Mouse (Mus musculus) lung, embryonic 16.5 days (tissue): ENCODE data around the gene Sclt1. TPM values are rescaled to one million over a fixed set of nuclear protein-coding genes. Genes with fewer than 3 reads are reported as not detected.
A peak's percentile ranks its signal among the peaks of the same experiment; 100 is the strongest.

Experiments used
- ATAC-seq: fragments of 200-750 bp; cut with Nextera tagmentation; 2 replicates; pipeline ENCODE4 v1.8.0; 2017; ENCODE audit warnings: low read depth, mild to moderate bottlenecking, moderate library complexity
- H3K27ac ChIP-seq: fragments of 300-500 bp; sonication (generic); 2 replicates; pipeline ENCODE4 v1.5.1; 2014; ENCODE audit warnings: mild to moderate bottlenecking, control low read depth, low read length
- H3K27me3 ChIP-seq: fragments of 300-500 bp; sonication (generic); 2 replicates; pipeline ENCODE4 v1.6.1; 2014; ENCODE audit warnings: low read depth, low read length, mixed read lengths; ENCODE audit not compliant: control insufficient read depth, insufficient read depth
- H3K36me3 ChIP-seq: fragments of 300-500 bp; sonication (generic); 2 replicates; pipeline ENCODE4 v1.6.1; 2014; ENCODE audit warnings: low read length; ENCODE audit not compliant: control insufficient read depth, insufficient read depth
- H3K4me1 ChIP-seq: fragments of 300-500 bp; sonication (generic); replicated peaks from 2 replicates; pipeline ENCODE4 v1.6.1; 2014; ENCODE audit warnings: low read length, mixed read lengths; ENCODE audit not compliant: control insufficient read depth, insufficient read depth
- H3K4me2 ChIP-seq: fragments of 300-500 bp; sonication (generic); 2 replicates; pipeline ENCODE4 v1.6.1; 2014; ENCODE audit warnings: low read depth, low read length, control low read depth
- H3K4me3 ChIP-seq: fragments of 300-500 bp; sonication (generic); 2 replicates; pipeline ENCODE4 v1.5.1; 2014; ENCODE audit warnings: mild to moderate bottlenecking, low read length, control low read depth
- H3K9ac ChIP-seq: fragments of 300-500 bp; sonication (generic); 2 replicates; pipeline ENCODE4 v1.6.1; 2014; ENCODE audit warnings: low read length, control low read depth
- H3K9me3 ChIP-seq: fragments of 300-500 bp; sonication (generic); 2 replicates; pipeline ENCODE4 v1.6.1; 2016; ENCODE audit warnings: low read length; ENCODE audit not compliant: control insufficient read depth
- WGBS: fragments of 180-500 bp; shearing (Covaris S2); extraction: QIAGEN DNeasy Blood & Tissue Kit; methylation state at CpG from one replicate; pipeline ENCODE4 v1.1.7; 2014; 5-methylcytosine and 5-hydroxymethylcytosine counted together
- polyA plus RNA-seq: library from polyadenylated mRNA; unstranded; fragments of >200 nt; fragmentation: Nextera tagmentation; extraction: Ambion mirVana; gene quantifications from 2 replicates; pipeline ENCODE4 v1.2.1, GENCODE M21; 2015

The Sclt1 gene
- polyA plus RNA-seq, 1 experiment from 2014 or later, result 15.5 TPM

- peaks cover 9% of the 10 kb centered on the region; the same call in 1 of the 2 replicates for H3K36me3 ChIP-seq
- WGBS, result 83% methylated on average over 9 of the region's 9 CpGs
These were observed 140.9 kb downstream of the Sclt1 start for GRCm38 (mm10) chr3:41601226-41602020.

DNA sequence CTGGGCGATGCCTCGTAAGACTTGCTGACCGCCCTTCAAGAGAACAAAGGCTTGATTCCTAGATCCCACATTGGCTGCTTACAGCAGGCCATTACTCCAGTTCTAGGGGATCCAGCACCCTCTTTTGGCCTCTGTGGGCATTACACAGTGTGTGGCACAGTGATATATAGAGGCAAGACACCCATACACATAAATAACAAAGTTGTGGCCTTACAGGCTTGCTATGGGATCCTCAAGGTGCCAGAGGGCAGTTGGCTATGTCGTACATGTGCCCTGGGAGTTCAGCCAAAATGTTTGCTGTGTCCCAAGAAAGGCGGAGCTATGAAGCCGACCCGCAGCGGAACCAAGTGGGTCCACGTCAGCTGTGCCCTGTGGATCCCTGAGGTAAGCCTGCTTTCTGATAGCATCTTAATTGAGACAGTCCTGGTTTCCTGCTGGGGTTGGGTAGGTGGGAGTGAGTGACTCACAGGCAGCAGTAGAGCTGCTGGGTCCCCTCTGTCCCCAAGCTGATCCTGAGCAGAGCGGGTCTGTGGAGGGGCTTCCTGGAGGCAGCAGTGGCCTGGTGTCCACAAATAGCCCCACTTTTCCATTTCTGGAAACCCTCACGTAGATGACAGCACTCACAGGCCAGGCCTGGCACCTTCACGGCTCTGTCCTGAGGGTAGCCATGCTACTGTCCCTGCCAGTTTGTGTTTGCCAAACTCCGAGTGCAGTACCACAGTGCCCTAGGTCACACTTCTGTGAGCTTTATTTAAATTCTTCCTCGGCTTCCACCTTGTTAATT, 142.3 kb downstream of the Sclt1 start:
- H3K27ac ChIP-seq, result no peak overlapping the region
- 85% methylated on average over 14 of the region's 14 CpGs for WGBS
- H3K9me3 ChIP-seq, result no peaks in the 10 kb centered on the region
- no peak overlapping the region for H3K9ac ChIP-seq
- H3K4me2 ChIP-seq, result no peak overlapping the region
- H3K4me1 ChIP-seq, result no peaks in the 10 kb centered on the region
- H3K36me3 ChIP-seq, result peaks cover 6% of the 10 kb centered on the region; the same call in 1 of the 2 replicates
- no peak overlapping the region for H3K4me3 ChIP-seq
- H3K27me3 ChIP-seq, result no peaks in the 10 kb centered on the region
- ATAC-seq, result peak; percentile 26; the same call in 1 of the 2 replicates

More at GRCm38 (mm10) chr3:41601226-41602020, 140.9 kb downstream of the Sclt1 start:
- no peak for ATAC-seq
- H3K27me3 ChIP-seq, result no peaks in the 10 kb centered on the region
- no peaks in the 10 kb centered on the region for H3K4me1 ChIP-seq
- H3K9me3 ChIP-seq, result no peaks in the 10 kb centered on the region
- no peak overlapping the region for H3K4me3 ChIP-seq
- no peak overlapping the region for H3K27ac ChIP-seq
- H3K4me2 ChIP-seq, result no peak overlapping the region
- no peak overlapping the region for H3K9ac ChIP-seq

DNA sequence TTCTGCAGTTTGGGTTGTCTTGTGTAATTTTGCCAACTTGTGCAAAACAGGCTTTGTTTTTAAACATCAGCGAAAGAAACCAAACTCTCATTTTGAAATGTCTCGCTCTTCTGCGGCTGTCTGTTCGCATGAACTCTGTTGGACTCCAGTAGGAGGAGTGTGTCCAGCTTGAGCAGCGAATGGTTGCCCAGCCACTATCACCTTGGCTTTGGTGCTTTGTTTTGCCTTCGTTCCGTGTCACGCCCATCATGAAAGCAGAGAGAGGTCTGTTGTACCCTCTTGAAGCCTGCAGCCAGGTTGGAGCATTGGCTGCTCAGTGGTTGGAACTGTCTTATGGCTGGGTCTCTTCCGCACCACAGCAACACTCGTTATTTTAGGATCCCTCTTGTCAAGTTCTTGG, 143.1 kb downstream of the Sclt1 start:
- Histone ChIP-seq H3K4me2 (no peak overlapping the region), H3K27ac (no peak overlapping the region), H3K4me3 (no peak overlapping the region), H3K9me3 (no peaks in the 10 kb centered on the region), H3K4me1 (no peaks in the 10 kb centered on the region), H3K27me3 (no peaks in the 10 kb centered on the region), H3K36me3 (peaks cover 4% of the 10 kb centered on the region; the same call in 1 of the 2 replicates), H3K9ac (no peak overlapping the region)
- WGBS, result 93% methylated on average over 10 of the region's 10 CpGs
- ATAC-seq, result no peak

DNA sequence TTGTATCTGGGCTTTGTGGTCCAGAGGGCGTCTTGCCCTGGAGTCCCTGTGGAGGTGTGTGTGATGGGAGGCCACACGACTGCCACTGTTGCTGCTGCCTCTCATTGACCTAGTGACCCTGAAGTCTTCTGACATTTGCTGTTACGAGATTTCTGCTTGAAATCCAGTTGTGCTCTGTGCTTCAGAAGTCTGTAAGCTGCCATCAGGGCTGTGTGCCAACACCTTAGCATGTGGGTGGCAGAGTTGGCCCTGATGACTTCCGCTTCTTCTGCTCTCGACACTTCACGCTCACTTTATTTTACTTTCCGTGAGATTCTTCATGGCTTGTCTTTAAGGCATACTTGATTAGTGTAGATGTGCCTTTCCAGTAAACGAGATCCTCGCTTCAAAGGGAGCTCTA, 143.9 kb downstream of the Sclt1 start:
- Histone ChIP-seq H3K9me3 (no peaks in the 10 kb centered on the region), H3K36me3 (peaks cover 4% of the 10 kb centered on the region; the same call in 1 of the 2 replicates), H3K4me3 (no peak overlapping the region), H3K4me1 (no peaks in the 10 kb centered on the region), H3K27me3 (no peaks in the 10 kb centered on the region), H3K9ac (no peak overlapping the region), H3K4me2 (no peak overlapping the region), H3K27ac (no peak overlapping the region)
- no peak for ATAC-seq
- 65% methylated on average over 9 of the region's 9 CpGs for WGBS

- no peaks in the 10 kb centered on the region for H3K27me3 ChIP-seq
- H3K4me2 ChIP-seq, result no peak overlapping the region
- no peaks in the 10 kb centered on the region for H3K4me1 ChIP-seq
- H3K27ac ChIP-seq, result no peak overlapping the region
- H3K4me3 ChIP-seq, result no peak overlapping the region
- 83% methylated on average over 8 of the region's 8 CpGs for WGBS
- ATAC-seq, result no peak
- no peak overlapping the region for H3K9ac ChIP-seq
- H3K36me3 ChIP-seq, result peaks cover 4% of the 10 kb centered on the region; the same call in 1 of the 2 replicates
- no peaks in the 10 kb centered on the region for H3K9me3 ChIP-seq
These were observed 145.3 kb downstream of the Sclt1 start for GRCm38 (mm10) chr3:41597036-41597435.

- WGBS, result 87% methylated on average over 4 of the region's 4 CpGs
- Histone ChIP-seq H3K4me2 (no peak overlapping the region), H3K9ac (no peak overlapping the region), H3K27ac (no peak overlapping the region), H3K4me3 (no peak overlapping the region), H3K27me3 (no peaks in the 10 kb centered on the region), H3K9me3 (no peaks in the 10 kb centered on the region), H3K4me1 (no peaks in the 10 kb centered on the region), H3K36me3 (peaks cover 4% of the 10 kb centered on the region; the same call in 1 of the 2 replicates)
- no peak for ATAC-seq
These were observed 147.3 kb downstream of the Sclt1 start for GRCm38 (mm10) chr3:41595010-41595409.

GRCm38 (mm10) chr3:41594097-41594879, 148.0 kb downstream of the Sclt1 start:
- ATAC-seq, result no peak
- no peak overlapping the region for H3K4me2 ChIP-seq
- no peak overlapping the region for H3K9ac ChIP-seq
- H3K36me3 ChIP-seq, result peaks cover under 1% of the 10 kb centered on the region; the same call in 1 of the 2 replicates
- H3K9me3 ChIP-seq, result no peaks in the 10 kb centered on the region
- WGBS, result 77% methylated on average over 9 of the region's 9 CpGs
- no peak overlapping the region for H3K27ac ChIP-seq
- H3K27me3 ChIP-seq, result no peaks in the 10 kb centered on the region
- H3K4me3 ChIP-seq, result no peak overlapping the region
- H3K4me1 ChIP-seq, result no peaks in the 10 kb centered on the region

DNA sequence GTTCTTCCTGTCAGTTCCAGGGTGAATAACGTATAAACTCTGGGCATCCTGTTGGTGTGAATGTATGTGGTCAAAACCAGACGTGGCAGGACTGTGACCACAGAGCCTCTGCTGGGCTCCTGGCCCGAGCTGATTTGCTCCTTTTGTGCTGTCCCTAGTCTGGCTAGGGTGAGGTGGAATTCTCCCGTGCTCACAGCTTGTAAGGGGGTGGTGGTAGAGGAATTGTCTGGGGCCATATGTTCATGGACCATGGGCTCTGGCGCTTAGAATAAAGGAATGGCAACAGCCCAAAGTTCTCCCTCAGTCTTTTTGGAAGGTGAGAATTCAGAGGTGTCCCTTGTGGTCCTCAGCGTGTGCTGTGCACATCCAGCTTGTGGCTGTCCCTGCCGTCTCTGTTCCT, 149.5 kb downstream of the Sclt1 start:
- H3K4me3 ChIP-seq, result no peak overlapping the region
- H3K4me1 ChIP-seq, result no peaks in the 10 kb centered on the region
- 78% methylated on average over 7 of the region's 7 CpGs for WGBS
- no peak for ATAC-seq
- H3K4me2 ChIP-seq, result no peak overlapping the region
- no peaks in the 10 kb centered on the region; the same call in 1 of the 2 replicates for H3K36me3 ChIP-seq
- no peak overlapping the region for H3K27ac ChIP-seq
- no peak overlapping the region for H3K9ac ChIP-seq
- no peaks in the 10 kb centered on the region for H3K27me3 ChIP-seq
- H3K9me3 ChIP-seq, result no peaks in the 10 kb centered on the region
